Mouse (Mus musculus) yolk sac, embryonic 10.5 days (tissue): Measurements from ENCODE around the gene Afap1l2.
A peak's percentile ranks its signal among the peaks of the same experiment; 100 is the strongest.

Experiments
- DNase-seq: peaks from one replicate; pipeline ENCODE4 v3.0.0-alpha.2; 2017; ENCODE audit warnings: low spot score

Gene Afap1l2

GRCm38 (mm10) chr19:56877364-56877763 lies 130.7 kb downstream of the Afap1l2 start:
- no peak for DNase-seq

GRCm38 (mm10) chr19:56874601-56875315 lies 133.3 kb downstream of the Afap1l2 start:
- no peak for DNase-seq

- DNase-seq: peak; percentile 21
Observed at GRCm38 (mm10) chr19:56873816-56874600, 134.0 kb downstream of the Afap1l2 start, which contains the start of gene Vwa2. TSS of gene Vwa2 (plus strand) at chr19:56874249.

- DNase-seq: no peak
Observed at GRCm38 (mm10) chr19:56867701-56868100, 140.3 kb downstream of the Afap1l2 start.
